In genomic region chr2:52377706-52378447, GRCm38 (mm10) we compare ENCODE assay signal across 12 mouse cellular contexts. TPM values are rescaled to one million over a fixed set of nuclear protein-coding genes. Genes with fewer than 3 reads are reported as not detected.
DNase-seq lines count a peak whose midpoint lies in the region; ATAC-seq and TF ChIP-seq lines count a peak whose summit lies in the region.
"Had no signal": no experiment of that assay in that cellular context is flagged by ENCODE, and none has a peak within 500 bp of the region (broad histone marks: within the 10 kb centered on the region; RNA-seq: fewer than 3 reads in every experiment).

No protein-coding gene starts in this region.

- DNase-seq in forebrain, embryonic 14.5 days (ENCODE audit: low spot score), result no peak
- no peak for DNase-seq in hindbrain, postnatal 0 days (ENCODE audit: low spot score)
- DNase-seq in hindbrain, embryonic 10.5 days (ENCODE audit: low spot score), result no peak
- no peak for DNase-seq in ES-E14 (ENCODE audit: low read depth, low spot score)
- no peak for DNase-seq in liver, embryonic 11.5 days (ENCODE audit: low spot score)
- DNase-seq in adrenal gland, adult 18-20 months (ENCODE audit: low spot score in 2 of 2), result no peak
- no peak for DNase-seq in urinary bladder, postnatal 36 days (ENCODE audit: low spot score in 2 of 2)
- DNase-seq: cerebellum, adult 11 months; kidney, adult 8-10 months; lung, postnatal 14 days; right cerebral cortex, postnatal 14 days had no signal

- 60% methylated on average over 13 of the region's 13 CpGs for WGBS in forebrain, embryonic 16.5 days
- WGBS in forebrain, embryonic 14.5 days, result 50% methylated on average over 13 of the region's 13 CpGs
- WGBS in hindbrain, postnatal 0 days, result 52% methylated on average over 13 of the region's 13 CpGs
- 50% methylated on average over 13 of the region's 13 CpGs for WGBS in hindbrain, embryonic 10.5 days
- 34% methylated on average over 13 of the region's 13 CpGs for whole genome bisulfite sequencing in liver, embryonic 11.5 days

- peak overlapping the region; percentile 4; the same call in 1 of the 2 replicates for H3K4me2 ChIP-seq in forebrain, embryonic 16.5 days (ENCODE audit: low read length)
- H3K4me2 ChIP-seq in forebrain, embryonic 14.5 days (ENCODE audit: low read length), result no peak overlapping the region
- H3K4me2 ChIP-seq in hindbrain, postnatal 0 days (ENCODE audit: low read depth, low read length), result peak overlapping the region; percentile 6; the same call in 1 of the 2 replicates
- peak overlapping the region; percentile 64 for H3K4me2 ChIP-seq in liver, embryonic 11.5 days

- peak; percentile 15; the same call in 1 of the 2 replicates for ATAC-seq in forebrain, embryonic 16.5 days
- ATAC-seq in forebrain, embryonic 14.5 days, result no peak
- ATAC-seq in hindbrain, postnatal 0 days, result no peak
- ATAC-seq in liver, embryonic 11.5 days (replicated peaks; ENCODE audit: low FRiP score), result peak; percentile 51

- no peaks in the 10 kb centered on the region for H3K4me1 ChIP-seq in forebrain, embryonic 16.5 days (replicated peaks; ENCODE audit: control insufficient read depth, insufficient read depth, low read length)
- no peaks in the 10 kb centered on the region for H3K4me1 ChIP-seq in forebrain, embryonic 14.5 days (ENCODE audit: control insufficient read depth, insufficient read depth, low read length)
- H3K4me1 ChIP-seq in hindbrain, postnatal 0 days (ENCODE audit: insufficient read depth, low read length), result no peaks in the 10 kb centered on the region
- H3K4me1 ChIP-seq in hindbrain, embryonic 10.5 days (replicated peaks), result no peaks in the 10 kb centered on the region
- peaks cover 3 to 6% of the 10 kb centered on the region in 2 experiments; a peak in 1 of 4 replicates for H3K4me1 ChIP-seq in ES-E14 (ENCODE audit: control insufficient read depth in 2 of 2, insufficient read depth in 2 of 2, low read length in 2 of 2, poor library complexity in 1 of 2)
- H3K4me1 ChIP-seq in liver, embryonic 11.5 days (replicated peaks; ENCODE audit: control insufficient read depth, insufficient read depth, low read length), result no peaks in the 10 kb centered on the region; the same call in 1 of the 2 replicates

- no peak overlapping the region for H3K27ac ChIP-seq in forebrain, embryonic 16.5 days (ENCODE audit: low read length)
- no peak overlapping the region for H3K27ac ChIP-seq in forebrain, embryonic 14.5 days (ENCODE audit: low read depth, low read length)
- H3K27ac ChIP-seq in hindbrain, postnatal 0 days, result no peak overlapping the region
- H3K27ac ChIP-seq in hindbrain, embryonic 10.5 days, result no peak overlapping the region
- no peak overlapping the region for H3K27ac ChIP-seq in ES-E14 (ENCODE audit: insufficient read depth, low read depth, low read length, poor library complexity, severe bottlenecking)
- no peak overlapping the region for H3K27ac ChIP-seq in liver, embryonic 11.5 days (ENCODE audit: low read depth, low read length)

- no peaks in the 10 kb centered on the region for H3K36me3 ChIP-seq in forebrain, embryonic 16.5 days (ENCODE audit: control insufficient read depth, insufficient read depth)
- H3K36me3 ChIP-seq in forebrain, embryonic 14.5 days (ENCODE audit: control insufficient read depth, insufficient read depth, low read length), result no peaks in the 10 kb centered on the region
- H3K36me3 ChIP-seq in hindbrain, postnatal 0 days (ENCODE audit: insufficient read depth, low read length), result no peaks in the 10 kb centered on the region
- H3K36me3 ChIP-seq in hindbrain, embryonic 10.5 days, result no peaks in the 10 kb centered on the region
- H3K36me3 ChIP-seq in ES-E14 (ENCODE audit: control insufficient read depth, insufficient read depth, low read length, poor library complexity, severe bottlenecking), result no peaks in the 10 kb centered on the region
- H3K36me3 ChIP-seq in liver, embryonic 11.5 days (ENCODE audit: control insufficient read depth, insufficient read depth, low read length), result no peaks in the 10 kb centered on the region

- H3K4me3 ChIP-seq in forebrain, embryonic 16.5 days (replicated peaks; ENCODE audit: low read length), result no peak overlapping the region
- no peak overlapping the region for H3K4me3 ChIP-seq in forebrain, embryonic 14.5 days (ENCODE audit: low read depth, low read length)
- H3K4me3 ChIP-seq in hindbrain, postnatal 0 days (ENCODE audit: low read length), result no peak overlapping the region
- no peak overlapping the region for H3K4me3 ChIP-seq in hindbrain, embryonic 10.5 days
- H3K4me3 ChIP-seq in ES-E14 (ENCODE audit: insufficient read depth in 1 of 2, low read depth in 1 of 2, low read length in 2 of 2, poor library complexity in 1 of 2, severe bottlenecking in 1 of 2), result peak overlapping the region; percentile 56 to 77; a peak in 3 of 4 replicates
- H3K4me3 ChIP-seq in liver, embryonic 11.5 days (ENCODE audit: low read depth, low read length), result peak overlapping the region; percentile 39

- TF ChIP-seq CTCF in hindbrain, postnatal 0 days (IDR thresholded peaks at IDR 0.05; ENCODE audit: low read depth), result no peak

- no peak overlapping the region for H3K9ac ChIP-seq in forebrain, embryonic 16.5 days (replicated peaks; ENCODE audit: low read depth, low read length)
- H3K9ac ChIP-seq in forebrain, embryonic 14.5 days (ENCODE audit: low read length), result no peak overlapping the region
- no peak overlapping the region for H3K9ac ChIP-seq in hindbrain, postnatal 0 days (replicated peaks; ENCODE audit: low read length)
- H3K9ac ChIP-seq in ES-E14 (ENCODE audit: insufficient read depth, low read depth, low read length, poor library complexity, severe bottlenecking), result no peak overlapping the region
- H3K9ac ChIP-seq in liver, embryonic 11.5 days (ENCODE audit: low read depth, low read length), result no peak overlapping the region

- H3K27me3 ChIP-seq in forebrain, embryonic 16.5 days (replicated peaks; ENCODE audit: control insufficient read depth, insufficient read depth, low read length), result no peaks in the 10 kb centered on the region
- no peaks in the 10 kb centered on the region for H3K27me3 ChIP-seq in forebrain, embryonic 14.5 days (replicated peaks; ENCODE audit: control insufficient read depth, insufficient read depth, low read length)
- no peaks in the 10 kb centered on the region for H3K27me3 ChIP-seq in hindbrain, postnatal 0 days (ENCODE audit: insufficient read depth, low read length)
- H3K27me3 ChIP-seq in hindbrain, embryonic 10.5 days (ENCODE audit: insufficient read depth, poor library complexity, severe bottlenecking), result no peaks in the 10 kb centered on the region
- no peaks in the 10 kb centered on the region for H3K27me3 ChIP-seq in liver, embryonic 11.5 days (replicated peaks; ENCODE audit: control insufficient read depth, insufficient read depth, low read length)

- in situ Hi-C loops in ES-E14 (cut with MboI; ENCODE audit: low sequenced_read_pairs in 2 of 2, unreplicated experiment in 2 of 2), result no loop called here

- H3K9me3 ChIP-seq in forebrain, embryonic 16.5 days (ENCODE audit: control insufficient read depth, low read length), result no peaks in the 10 kb centered on the region; the same call in 1 of the 2 replicates
- no peaks in the 10 kb centered on the region for H3K9me3 ChIP-seq in forebrain, embryonic 14.5 days (replicated peaks; ENCODE audit: control insufficient read depth, low read length)
- H3K9me3 ChIP-seq in hindbrain, postnatal 0 days (ENCODE audit: low read length), result no peaks in the 10 kb centered on the region
- 0 out of 2 replicates have a peak, but pooled peaks cover 2% of the 10 kb centered on the region for H3K9me3 ChIP-seq in hindbrain, embryonic 10.5 days
- no peaks in the 10 kb centered on the region for H3K9me3 ChIP-seq in ES-E14 (ENCODE audit: control insufficient read depth, insufficient read depth, low read depth, low read length)
- no peaks in the 10 kb centered on the region for H3K9me3 ChIP-seq in liver, embryonic 11.5 days (ENCODE audit: control insufficient read depth, low read length)

TF ChIP-seq in ES-E14, 5 proteins besides CTCF, POLR2A, EP300 and RAD21:
- TF ChIP-seq MAFK (IDR thresholded peaks at IDR 0.05; ENCODE audit: insufficient read depth, low read depth, low read length) (no peak), HCFC1 (IDR thresholded peaks at IDR 0.05; ENCODE audit: borderline replicate concordance, insufficient read depth, low read length) (no peak), ZNF384 (IDR thresholded peaks at IDR 0.05; ENCODE audit: low read depth, low read length) (no peak), ZC3H11A (IDR thresholded peaks at IDR 0.05; ENCODE audit: borderline replicate concordance, low read depth, low read length) (no peak), CHD2 (IDR thresholded peaks at IDR 0.05; ENCODE audit: low read depth, low read length) (no peak)
TF ChIP-seq in ES-E14: peak in this region for 0.

RNA-seq across cellular contexts. Expression of gene Neb, which starts 0.4 kb away (rescaled TPM):
- polyA plus RNA-seq in forebrain, embryonic 16.5 days (2015; fragmentation: Nextera tagmentation; extraction: Ambion mirVana), result 6.4 and 10.5 TPM in 2 replicates
- polyA plus RNA-seq in forebrain, embryonic 14.5 days (2014; fragmentation: Nextera tagmentation; extraction: Ambion mirVana), result 3.6 and 5.6 TPM in 2 replicates
- 1.2 and 2.5 TPM in 2 replicates for total RNA-seq in hindbrain, postnatal 0 days (2014; rRNA removed)
- 0.38 and 0.58 TPM in 2 replicates for polyA plus RNA-seq in hindbrain, postnatal 0 days (2015; fragmentation: Nextera tagmentation; extraction: Ambion mirVana)
- polyA plus RNA-seq in hindbrain, embryonic 10.5 days (2016; fragmentation: Nextera tagmentation; extraction: Ambion mirVana), result 0.08 and 0.30 TPM in 2 replicates
- total RNA-seq in ES-E14 (2012; rRNA removed), result 5.1 and 5.3 TPM in 2 replicates
- polyA plus RNA-seq in liver, embryonic 11.5 days (2014; fragmentation: Nextera tagmentation; extraction: Ambion mirVana), result 0.90 and 1.2 TPM in 2 replicates
- 1 to 10 TPM; 2.9 to 7.0 TPM for total RNA-seq in adrenal gland, adult 18-20 months (2021)

RNA-seq across cellular contexts. Expression of gene Arl5a, which starts 46.8 kb away (rescaled TPM):
- polyA plus RNA-seq in forebrain, embryonic 16.5 days (2015; fragmentation: Nextera tagmentation; extraction: Ambion mirVana), result 50.6 and 56.9 TPM in 2 replicates
- polyA plus RNA-seq in forebrain, embryonic 14.5 days (2014; fragmentation: Nextera tagmentation; extraction: Ambion mirVana), result 57.6 and 59.1 TPM in 2 replicates
- 51.0 and 53.2 TPM in 2 replicates for total RNA-seq in hindbrain, postnatal 0 days (2014; rRNA removed)
- 25.6 and 28.0 TPM in 2 replicates for polyA plus RNA-seq in hindbrain, postnatal 0 days (2015; fragmentation: Nextera tagmentation; extraction: Ambion mirVana)
- 36.4 and 48.1 TPM in 2 replicates for polyA plus RNA-seq in hindbrain, embryonic 10.5 days (2016; fragmentation: Nextera tagmentation; extraction: Ambion mirVana)
- total RNA-seq in ES-E14 (2012; rRNA removed), result 22.6 and 24.1 TPM in 2 replicates
- polyA plus RNA-seq in liver, embryonic 11.5 days (2014; fragmentation: Nextera tagmentation; extraction: Ambion mirVana), result 71.8 and 86.2 TPM in 2 replicates
- total RNA-seq in adrenal gland, adult 18-20 months (2021), result 10 to 100 TPM; 39.9 to 62.6 TPM

Comparison
In these comparisons a context has a peak if more than half of its experiments do, and no peak if none do; other contexts are left out.
1. ATAC-seq: peak in forebrain, embryonic 16.5 days (single experiment) and liver, embryonic 11.5 days (single experiment); none in forebrain, embryonic 14.5 days (single experiment) and hindbrain, postnatal 0 days (single experiment).
2. H3K4me3 ChIP-seq: peak in ES-E14 (2 of 2) and liver, embryonic 11.5 days (single experiment); none in forebrain, embryonic 16.5 days (single experiment), forebrain, embryonic 14.5 days (single experiment), hindbrain, postnatal 0 days (single experiment) and hindbrain, embryonic 10.5 days (single experiment).